Mouse (Mus musculus) hindbrain, embryonic 12.5 days (tissue): ENCODE data around the gene Btc. TPM values are rescaled to one million over a fixed set of nuclear protein-coding genes. Genes with fewer than 3 reads are reported as not detected.

Experiments used
- ATAC-seq: fragments of 200-750 bp; cut with Nextera tagmentation; 2 replicates; pipeline ENCODE4 v1.8.0; 2017; ENCODE audit warnings: moderate TSS enrichment; ENCODE audit not compliant: low FRiP score
- H3K27ac ChIP-seq: fragments of 300-500 bp; sonication (generic); 2 replicates; pipeline ENCODE4 v1.5.1; 2016; ENCODE audit warnings: mild to moderate bottlenecking
- H3K27me3 ChIP-seq: fragments of 300-500 bp; sonication (generic); 2 replicates; pipeline ENCODE4 v1.6.1; 2016; ENCODE audit warnings: mild to moderate bottlenecking
- H3K36me3 ChIP-seq: fragments of 300-500 bp; sonication (generic); 2 replicates; pipeline ENCODE4 v1.6.1; 2016; ENCODE audit warnings: mild to moderate bottlenecking
- H3K4me1 ChIP-seq: fragments of 300-500 bp; sonication (generic); 2 replicates; pipeline ENCODE4 v1.6.1; 2016
- H3K4me2 ChIP-seq: fragments of 300-500 bp; sonication (generic); replicated peaks from 2 replicates; pipeline ENCODE4 v1.6.1; 2016; ENCODE audit warnings: mild to moderate bottlenecking
- H3K4me3 ChIP-seq: fragments of 300-500 bp; sonication (generic); 2 replicates; pipeline ENCODE4 v1.5.1; 2016; ENCODE audit warnings: mild to moderate bottlenecking
- H3K9ac ChIP-seq: fragments of 300-500 bp; sonication (generic); 2 replicates; pipeline ENCODE4 v1.6.1; 2016; ENCODE audit warnings: mild to moderate bottlenecking, moderate library complexity
- H3K9me3 ChIP-seq: fragments of 300-500 bp; sonication (generic); replicated peaks from 2 replicates; pipeline ENCODE4 v1.6.1; 2016; ENCODE audit warnings: mild to moderate bottlenecking
- WGBS: fragments of 180-500 bp; shearing (Covaris S2); methylation state at CpG from one replicate; pipeline ENCODE4 v1.1.7; 2016; 5-methylcytosine and 5-hydroxymethylcytosine counted together
- polyA plus RNA-seq: library from polyadenylated mRNA; unstranded; fragments of >200 nt; fragmentation: Nextera tagmentation; extraction: Ambion mirVana; gene quantifications from 2 replicates; pipeline ENCODE4 v1.2.1, GENCODE M21; 2016

Gene Btc
- polyA plus RNA-seq, 1 experiment from 2014 or later = 0.84 TPM

DNA sequence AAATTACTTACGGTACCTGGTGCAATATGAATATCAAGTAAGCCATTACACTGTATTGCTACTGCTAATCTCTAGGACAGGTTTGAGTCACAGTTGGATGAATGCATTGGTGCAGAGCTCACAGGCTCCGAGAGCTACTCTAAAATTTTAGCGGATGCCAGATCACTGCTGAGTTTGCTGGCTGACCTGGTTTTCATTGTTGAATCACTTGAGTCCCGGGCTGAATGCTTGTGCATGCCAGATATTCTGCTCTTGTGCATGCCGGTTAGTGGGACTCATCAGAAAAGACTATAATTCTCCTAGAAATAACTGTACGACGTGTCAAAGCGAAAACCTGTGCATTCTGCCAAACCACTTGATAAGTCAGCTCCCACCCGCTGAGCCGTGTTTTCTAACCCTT is 35.9 kb downstream of the Btc start:
- no peak for ATAC-seq
- WGBS = 91% methylated on average over 10 of the region's 10 CpGs
- no peaks in the 10 kb centered on the region for H3K9me3 ChIP-seq

DNA sequence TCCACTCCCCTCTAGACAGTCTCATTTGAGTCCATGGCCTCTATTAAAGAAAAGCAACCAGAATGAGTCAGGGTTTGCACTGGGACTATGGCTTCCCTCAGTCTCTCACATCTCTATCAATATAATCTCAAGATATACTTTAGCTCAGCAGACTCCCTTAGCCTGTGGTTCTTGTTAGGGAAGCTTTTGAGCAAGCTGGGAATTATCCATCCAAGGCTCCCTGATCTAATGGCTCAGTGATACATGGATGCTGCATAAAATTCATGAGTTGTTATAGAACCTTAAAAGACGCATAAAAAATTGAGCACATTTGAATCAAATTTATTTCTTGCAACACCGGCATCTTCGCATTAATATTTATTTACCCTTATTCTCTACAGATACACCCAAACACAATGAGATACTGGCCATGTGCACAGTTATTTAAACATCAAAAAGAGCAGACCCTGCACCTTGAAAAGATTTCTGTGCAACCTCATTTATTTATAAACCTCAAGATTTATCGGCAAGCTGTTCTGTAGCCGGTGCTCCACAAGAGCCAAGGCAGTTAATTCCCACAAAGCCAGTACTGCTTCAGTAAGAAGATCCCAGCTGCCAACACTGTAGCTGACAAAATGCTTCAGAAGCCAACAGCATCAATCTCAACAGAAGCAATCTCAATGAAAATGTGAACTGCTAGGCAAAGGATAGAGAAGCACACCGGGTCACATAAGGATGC is 39.4 kb downstream of the Btc start:
- Histone ChIP-seq H3K27me3 (no peaks in the 10 kb centered on the region), H3K4me2 (no peak overlapping the region), H3K9ac (no peak overlapping the region), H3K27ac (no peak overlapping the region), H3K9me3 (no peaks in the 10 kb centered on the region), H3K36me3 (no peaks in the 10 kb centered on the region), H3K4me1 (no peaks in the 10 kb centered on the region), H3K4me3 (no peak overlapping the region)
- no peak for ATAC-seq
- WGBS = 93% methylated on average over 6 of the region's 6 CpGs

More for the DNA sequence above, 35.9 kb downstream of the Btc start:
- Histone ChIP-seq H3K27ac (no peak overlapping the region), H3K36me3 (no peaks in the 10 kb centered on the region), H3K4me1 (no peaks in the 10 kb centered on the region), H3K9ac (no peak overlapping the region), H3K4me2 (no peak overlapping the region), H3K27me3 (no peaks in the 10 kb centered on the region), H3K4me3 (no peak overlapping the region)

DNA sequence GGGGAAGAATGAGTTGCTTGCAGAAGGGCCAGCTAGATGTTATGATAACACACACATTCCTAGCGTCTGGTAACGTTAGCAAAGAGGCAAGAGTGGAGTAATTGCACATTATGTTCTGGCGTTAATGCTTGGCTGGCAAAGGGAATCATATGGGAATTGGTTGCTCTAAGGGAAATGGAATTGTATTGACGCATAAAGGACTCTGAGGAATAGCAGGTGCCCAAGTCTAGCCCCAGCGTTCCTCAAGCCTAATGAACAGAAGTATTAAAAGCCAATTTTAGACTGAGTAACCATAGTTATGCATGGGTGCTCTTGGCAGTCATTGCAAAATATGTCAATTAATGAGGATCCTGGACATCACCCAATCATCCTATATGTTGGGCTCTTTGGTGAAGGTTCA is 50.1 kb downstream of the Btc start:
- ATAC-seq = no peak

DNA sequence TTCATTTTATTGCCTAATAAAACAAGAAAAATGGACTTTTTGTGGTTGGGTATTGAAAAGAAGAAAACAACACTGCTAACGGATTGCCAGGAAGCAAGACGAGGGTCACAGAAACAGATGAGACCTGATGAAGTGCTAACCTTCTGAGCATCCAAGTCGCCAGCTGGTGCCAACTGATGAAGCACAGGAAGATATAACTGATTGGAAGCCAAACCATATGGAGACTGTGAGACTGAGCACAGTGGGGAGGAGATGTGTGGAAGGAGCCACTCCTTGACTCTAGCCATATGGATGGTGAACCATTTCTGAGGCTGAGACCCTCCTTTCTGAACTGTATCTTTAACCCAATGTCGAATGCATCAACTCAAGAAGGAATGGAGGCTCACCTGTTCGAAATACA is 57.1 kb downstream of the Btc start:
- no peak overlapping the region for H3K9ac ChIP-seq
- no peaks in the 10 kb centered on the region for H3K9me3 ChIP-seq
- 84% methylated on average over 5 of the region's 5 CpGs for WGBS
- no peaks in the 10 kb centered on the region for H3K36me3 ChIP-seq
- ATAC-seq = no peak
- no peak overlapping the region for H3K4me3 ChIP-seq
- H3K27me3 ChIP-seq = no peaks in the 10 kb centered on the region
- H3K4me2 ChIP-seq = no peak overlapping the region
- H3K4me1 ChIP-seq = no peaks in the 10 kb centered on the region
- no peak overlapping the region for H3K27ac ChIP-seq

More for the DNA sequence above, 50.1 kb downstream of the Btc start:
- H3K36me3 ChIP-seq = no peaks in the 10 kb centered on the region
- H3K9me3 ChIP-seq = no peaks in the 10 kb centered on the region
- no peaks in the 10 kb centered on the region for H3K27me3 ChIP-seq
- 68% methylated on average over 5 of the region's 5 CpGs for WGBS
- no peak overlapping the region for H3K4me3 ChIP-seq
- no peak overlapping the region for H3K27ac ChIP-seq
- H3K4me2 ChIP-seq = no peak overlapping the region
- no peaks in the 10 kb centered on the region for H3K4me1 ChIP-seq
- no peak overlapping the region for H3K9ac ChIP-seq

DNA sequence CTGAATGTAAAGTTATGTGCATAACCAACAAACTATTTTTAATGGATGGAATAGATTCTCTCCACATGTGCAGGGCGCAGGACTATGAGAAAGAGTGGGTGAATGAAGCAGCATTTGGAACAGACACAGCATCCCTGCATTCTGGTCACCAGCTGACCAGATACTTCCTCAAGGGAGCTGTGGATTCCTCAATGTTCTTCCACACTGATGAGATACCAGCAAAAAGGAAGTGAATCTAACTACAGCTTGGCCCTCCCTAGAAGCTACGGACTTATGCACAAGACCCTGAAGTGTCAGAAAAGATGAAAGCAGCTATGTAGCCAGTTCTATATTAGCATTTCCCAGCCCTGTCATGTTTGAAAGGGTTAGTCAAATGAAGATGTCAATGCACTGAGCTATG is 57.7 kb downstream of the Btc start:
- WGBS = 89% methylated on average over 2 of the region's 2 CpGs

DNA sequence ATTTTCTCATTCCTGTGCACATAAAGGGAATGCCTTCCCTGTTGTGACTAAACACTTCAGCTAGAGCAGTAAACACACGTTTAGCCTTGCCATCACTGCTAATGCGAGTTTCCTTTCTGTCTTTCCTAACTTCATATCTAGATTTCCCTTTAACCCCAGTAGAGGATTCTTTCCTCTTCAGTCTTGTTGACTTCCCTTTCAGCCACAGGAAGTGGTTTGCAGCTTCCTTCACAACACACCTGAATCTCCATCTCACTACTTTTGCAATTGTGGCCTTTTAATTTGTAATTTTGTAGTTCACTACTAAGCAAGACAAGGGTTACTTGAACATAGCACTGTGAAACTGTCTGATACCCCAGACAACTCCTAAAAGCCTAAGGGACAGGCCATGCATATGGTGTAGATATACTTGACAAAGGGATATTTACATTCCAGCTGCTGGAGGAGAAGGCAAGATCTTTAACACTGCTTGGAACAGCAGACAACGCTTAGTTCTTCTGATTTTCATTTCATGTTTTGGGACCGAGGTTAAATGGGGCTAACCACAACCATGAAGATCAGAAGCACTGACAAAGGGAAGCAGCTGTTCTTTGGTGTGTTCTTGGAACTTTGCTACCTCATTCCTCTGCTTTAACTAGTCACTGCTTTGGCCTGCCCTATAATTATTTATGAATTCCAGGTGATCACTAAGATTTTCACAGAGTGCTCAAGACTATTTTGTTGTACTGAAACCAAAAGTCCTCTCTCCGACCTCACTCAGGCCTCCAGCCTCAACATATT is 60.6 kb downstream of the Btc start:
- H3K4me2 ChIP-seq = no peak overlapping the region
- 88% methylated on average over 5 of the region's 5 CpGs for WGBS

More for the DNA sequence above, 57.7 kb downstream of the Btc start:
- Histone ChIP-seq H3K27ac (no peak overlapping the region), H3K4me1 (no peaks in the 10 kb centered on the region), H3K27me3 (no peaks in the 10 kb centered on the region), H3K9ac (no peak overlapping the region), H3K36me3 (no peaks in the 10 kb centered on the region), H3K9me3 (no peaks in the 10 kb centered on the region), H3K4me2 (no peak overlapping the region), H3K4me3 (no peak overlapping the region)
- ATAC-seq = no peak

DNA sequence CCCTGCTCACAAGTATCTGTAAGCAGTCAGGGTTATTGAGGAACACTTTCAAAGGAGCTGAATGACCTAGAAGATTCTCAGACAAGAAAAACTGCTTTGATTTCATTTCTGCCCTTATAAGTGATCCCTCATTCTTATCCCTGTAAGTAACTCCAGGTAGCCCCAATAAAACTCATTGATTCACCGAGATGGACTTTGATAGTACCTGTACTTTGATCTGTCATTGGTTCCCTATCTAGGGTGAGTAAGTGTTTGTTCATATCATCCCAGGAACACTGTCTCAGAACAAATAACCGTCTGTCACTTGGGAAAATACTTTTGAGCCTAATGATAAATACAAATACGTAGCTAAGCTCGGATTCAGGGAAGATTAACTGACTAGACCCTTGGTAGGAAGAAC is 68.6 kb downstream of the Btc start:
- WGBS = 92% methylated on average over 4 of the region's 4 CpGs

More for the DNA sequence above, 60.6 kb downstream of the Btc start:
- no peaks in the 10 kb centered on the region for H3K4me1 ChIP-seq
- H3K27ac ChIP-seq = no peak overlapping the region
- H3K9ac ChIP-seq = no peak overlapping the region
- H3K9me3 ChIP-seq = no peaks in the 10 kb centered on the region
- H3K4me3 ChIP-seq = no peak overlapping the region
- no peak for ATAC-seq
- H3K27me3 ChIP-seq = no peaks in the 10 kb centered on the region
- no peaks in the 10 kb centered on the region for H3K36me3 ChIP-seq

DNA sequence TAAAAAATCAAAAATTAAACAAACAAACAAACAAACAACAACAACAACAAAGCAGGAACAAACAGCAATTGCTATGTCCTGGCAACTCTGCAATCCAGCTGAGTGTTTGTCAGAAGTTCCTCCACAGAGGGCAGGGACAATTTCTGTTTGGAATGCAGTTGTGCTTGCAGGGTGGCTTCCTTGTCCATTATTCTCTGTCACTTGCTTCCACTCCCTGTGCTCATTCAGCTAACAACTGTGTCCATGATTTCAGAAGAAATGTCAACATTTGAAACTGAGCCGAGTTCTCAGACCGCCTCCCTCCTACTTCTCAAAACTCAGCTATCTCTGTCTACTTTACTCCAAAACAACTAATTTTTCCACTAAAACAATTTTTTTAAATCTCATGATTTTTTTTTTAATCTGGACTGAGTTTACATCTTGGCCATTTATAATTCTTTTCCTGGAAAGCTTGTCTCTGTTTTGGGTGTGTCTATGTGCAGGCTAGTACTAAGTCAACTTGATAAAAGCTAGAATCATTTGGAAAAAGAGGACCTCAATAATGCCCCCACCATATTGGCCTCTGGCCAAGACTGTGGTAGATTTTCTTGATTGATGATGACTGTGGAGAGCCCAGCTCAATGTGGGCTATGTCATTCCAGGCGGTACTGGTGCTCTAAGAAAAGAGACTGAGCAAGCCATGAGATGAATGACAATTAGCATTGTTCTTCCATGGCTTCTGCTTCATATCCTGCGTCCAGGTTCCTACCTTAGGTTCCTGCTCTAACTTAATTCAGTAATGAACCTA is 70.5 kb downstream of the Btc start:
- no peak overlapping the region for H3K4me2 ChIP-seq
- H3K27me3 ChIP-seq = no peaks in the 10 kb centered on the region
- peaks cover 3% of the 10 kb centered on the region; the same call in 1 of the 2 replicates for H3K9me3 ChIP-seq
- H3K36me3 ChIP-seq = no peaks in the 10 kb centered on the region
- no peak for ATAC-seq
- no peak overlapping the region for H3K27ac ChIP-seq
- no peak overlapping the region for H3K4me3 ChIP-seq
- 53% methylated on average over 4 of the region's 4 CpGs for WGBS
- no peak overlapping the region for H3K9ac ChIP-seq
- no peaks in the 10 kb centered on the region for H3K4me1 ChIP-seq

More for the DNA sequence above, 68.6 kb downstream of the Btc start:
- no peak overlapping the region for H3K27ac ChIP-seq
- H3K9me3 ChIP-seq = no peaks in the 10 kb centered on the region
- ATAC-seq = no peak
- H3K27me3 ChIP-seq = no peaks in the 10 kb centered on the region
- no peaks in the 10 kb centered on the region for H3K36me3 ChIP-seq
- no peak overlapping the region for H3K4me3 ChIP-seq
- no peak overlapping the region for H3K9ac ChIP-seq
- no peak overlapping the region for H3K4me2 ChIP-seq
- H3K4me1 ChIP-seq = no peaks in the 10 kb centered on the region

DNA sequence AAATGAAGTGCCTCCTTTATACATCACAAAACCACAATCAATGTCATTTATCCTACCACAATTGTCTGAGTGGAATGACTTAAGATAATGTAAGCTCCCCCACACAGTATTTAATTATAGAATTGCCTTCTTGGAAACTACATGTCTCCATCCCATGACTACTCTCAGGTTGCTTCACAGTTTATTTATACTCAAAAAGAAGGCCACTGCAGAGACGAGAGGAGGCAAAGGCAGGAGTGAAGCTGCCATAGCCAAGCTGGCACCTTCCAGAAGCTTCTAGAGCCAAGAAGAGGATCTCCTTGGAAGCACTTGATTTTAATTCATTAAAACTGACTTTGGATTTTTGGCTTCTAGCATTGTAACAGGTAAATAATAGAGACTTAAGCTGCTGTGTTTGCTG is 81.0 kb downstream of the Btc start:
- H3K9ac ChIP-seq = no peak overlapping the region
- ATAC-seq = no peak
- H3K4me1 ChIP-seq = no peaks in the 10 kb centered on the region
- H3K36me3 ChIP-seq = no peaks in the 10 kb centered on the region
- no peaks in the 10 kb centered on the region for H3K9me3 ChIP-seq
- no peak overlapping the region for H3K27ac ChIP-seq
- H3K4me3 ChIP-seq = no peak overlapping the region
- no peak overlapping the region for H3K4me2 ChIP-seq
- H3K27me3 ChIP-seq = no peaks in the 10 kb centered on the region
- WGBS = 93% methylated on average over 1 of the region's 1 CpGs

DNA sequence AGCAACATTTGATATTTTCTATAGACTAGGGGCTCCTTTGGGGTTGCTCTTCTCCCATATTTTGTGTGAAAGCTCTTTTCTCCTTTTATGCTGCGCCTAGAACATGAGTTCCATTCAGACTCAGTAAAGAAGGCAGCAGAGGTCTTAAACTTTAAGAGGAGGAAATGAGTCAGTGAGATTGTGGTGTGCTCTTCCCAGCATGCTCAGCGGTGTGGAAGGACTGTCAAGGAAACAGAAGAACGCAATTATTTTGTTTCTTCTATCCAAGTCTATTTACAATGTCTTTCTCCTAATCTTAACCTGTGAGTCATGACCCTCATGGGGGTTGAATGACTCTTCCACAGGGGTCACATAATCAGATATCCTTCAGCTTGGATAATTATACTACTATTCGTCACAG is 82.4 kb downstream of the Btc start:
- no peaks in the 10 kb centered on the region for H3K27me3 ChIP-seq
- no peak for ATAC-seq
- H3K9ac ChIP-seq = no peak overlapping the region
- 92% methylated on average over 4 of the region's 4 CpGs for WGBS
- no peaks in the 10 kb centered on the region for H3K4me1 ChIP-seq
- no peak overlapping the region for H3K27ac ChIP-seq
- no peaks in the 10 kb centered on the region for H3K9me3 ChIP-seq
- H3K4me3 ChIP-seq = no peak overlapping the region
- H3K4me2 ChIP-seq = no peak overlapping the region
- no peaks in the 10 kb centered on the region for H3K36me3 ChIP-seq

DNA sequence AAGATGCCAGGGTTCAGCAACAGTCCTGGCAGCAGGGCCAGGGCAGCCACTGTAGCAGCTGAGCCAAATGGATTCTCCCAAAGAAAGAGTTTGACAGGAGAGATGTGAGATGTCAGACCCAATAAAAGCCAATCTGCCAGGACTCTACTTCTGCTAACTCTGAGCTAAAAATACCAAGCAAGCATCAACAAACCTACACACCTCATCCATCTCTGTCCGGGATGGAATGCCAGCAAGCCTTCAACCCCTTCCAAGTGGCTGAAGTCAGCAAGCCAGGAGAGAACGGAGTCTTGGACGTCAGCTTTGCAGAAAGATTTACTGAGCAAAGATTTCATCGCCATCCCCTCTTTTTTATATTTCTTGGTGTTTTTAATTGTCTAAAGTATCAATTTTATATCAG is 88.8 kb downstream of the Btc start:
- WGBS = 78% methylated on average over 4 of the region's 4 CpGs
- Histone ChIP-seq H3K27me3 (no peaks in the 10 kb centered on the region), H3K4me2 (no peak overlapping the region), H3K4me1 (no peaks in the 10 kb centered on the region), H3K9ac (no peak overlapping the region), H3K9me3 (no peaks in the 10 kb centered on the region), H3K4me3 (no peak overlapping the region), H3K36me3 (no peaks in the 10 kb centered on the region), H3K27ac (no peak overlapping the region)
- ATAC-seq = no peak

DNA sequence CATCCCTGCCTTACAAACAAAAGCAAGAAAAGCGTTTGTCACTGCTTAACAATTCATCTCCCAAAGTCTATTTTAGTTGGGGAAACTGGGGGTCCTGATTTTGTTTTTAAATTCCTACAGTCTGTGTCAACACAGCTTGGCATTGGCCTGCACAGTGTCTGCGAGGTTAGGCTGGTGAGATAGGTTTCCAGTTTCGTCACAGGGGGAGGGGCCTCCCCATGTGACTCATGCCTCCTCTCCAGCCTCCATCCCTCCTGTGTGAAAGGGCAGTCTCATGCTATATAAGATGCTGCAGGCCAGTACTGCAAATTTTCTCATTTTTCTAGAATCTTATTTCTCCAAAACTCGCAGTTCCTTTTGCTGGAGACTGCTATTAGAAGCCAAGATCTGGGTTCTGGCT is 91.0 kb downstream of the Btc start:
- no peaks in the 10 kb centered on the region for H3K4me1 ChIP-seq
- no peak overlapping the region for H3K27ac ChIP-seq
- no peak for ATAC-seq
- no peaks in the 10 kb centered on the region for H3K36me3 ChIP-seq
- 59% methylated on average over 4 of the region's 4 CpGs for WGBS
- no peaks in the 10 kb centered on the region for H3K27me3 ChIP-seq
- no peak overlapping the region for H3K4me2 ChIP-seq
- no peaks in the 10 kb centered on the region for H3K9me3 ChIP-seq
- no peak overlapping the region for H3K9ac ChIP-seq
- no peak overlapping the region for H3K4me3 ChIP-seq
